16 mouse cellular contexts compared by ENCODE assay signal in the genomic region with DNA sequence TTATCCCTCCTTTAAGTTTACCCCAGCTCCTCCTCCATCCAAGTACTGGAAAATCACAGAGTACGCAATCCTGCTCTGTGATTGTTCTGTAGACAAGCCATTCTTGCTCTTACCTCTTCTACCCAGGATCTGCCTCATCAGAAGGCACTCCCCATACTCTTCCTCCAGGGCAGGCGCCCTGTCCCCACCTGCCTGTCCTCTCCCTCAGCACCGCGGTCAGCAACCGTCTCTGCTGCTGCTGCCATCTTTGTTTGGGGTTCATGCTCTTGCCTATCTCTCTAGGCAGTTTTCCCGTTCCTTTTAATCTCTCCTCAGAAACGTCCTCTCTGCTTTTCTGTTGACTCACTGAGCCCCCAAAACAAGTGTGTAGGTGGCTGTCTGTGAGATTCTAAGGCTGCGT.
"Had no signal": no experiment of that assay in that cellular context is flagged by ENCODE, and none has a peak within 500 bp of the region (broad histone marks: within the 10 kb centered on the region; RNA-seq: fewer than 3 reads in every experiment).

No protein-coding gene starts in this region.

- H3K27ac ChIP-seq: neural tube, embryonic 13.5 days; neural tube, embryonic 15.5 days; stomach, embryonic 15.5 days; stomach, postnatal 0 days had no signal

- H3K9me3 ChIP-seq: neural tube, embryonic 13.5 days; neural tube, embryonic 15.5 days; stomach, embryonic 15.5 days had no signal

- H3K4me1 ChIP-seq: neural tube, embryonic 13.5 days; neural tube, embryonic 15.5 days; stomach, embryonic 15.5 days had no signal

- H3K27me3 ChIP-seq: neural tube, embryonic 13.5 days; neural tube, embryonic 15.5 days; stomach, embryonic 15.5 days had no signal

- H3K9ac ChIP-seq: neural tube, embryonic 13.5 days; neural tube, embryonic 15.5 days; stomach, embryonic 15.5 days had no signal

- H3K4me3 ChIP-seq: neural tube, embryonic 13.5 days; neural tube, embryonic 15.5 days; stomach, embryonic 15.5 days had no signal

- DNase-seq: retina, postnatal 1 day; right cerebral cortex, adult 18-20 months; right cerebral cortex, postnatal 14 days; right cerebral cortex, postnatal 25 days; right cerebral cortex, postnatal 4 days; spleen, adult 18-20 months; thymus, adult 18-20 months; thymus, adult 2 months; thymus, postnatal 14 days; thymus, postnatal 25 days; thymus, postnatal 36 days; thymus, postnatal 4 days had no signal

- H3K4me2 ChIP-seq: neural tube, embryonic 13.5 days; neural tube, embryonic 15.5 days; stomach, embryonic 15.5 days had no signal

- H3K36me3 ChIP-seq: neural tube, embryonic 13.5 days; neural tube, embryonic 15.5 days; stomach, embryonic 15.5 days had no signal
